Mouse (Mus musculus) megakaryocyte-erythroid progenitor cell, adult 5-6 weeks (primary cell): ENCODE data around the gene Rpl9-ps1. TPM values are rescaled to one million over a fixed set of nuclear protein-coding genes. Genes with fewer than 3 reads are reported as not detected.

Source experiments
- ATAC-seq: replicated peaks from 2 replicates; pipeline ENCODE4 v1.8.0; 2016; ENCODE audit warnings: mild to moderate bottlenecking, inconsistent platforms; ENCODE audit not compliant: severe bottlenecking, poor library complexity, low FRiP score, low TSS enrichment
- total RNA-seq, 2 experiments: library from RNA; stranded (forward) in 1 of 2; stranded (reverse) in 1 of 2; fragments of 200-1000, 215-1000 nt in 1 of 2; fragments of >200 nt in 1 of 2; fragmentation: Nextera tagmentation in 1 of 2; gene quantifications; 2 replicates each; pipeline ENCODE4 v1.2.3; 2014 to 2017

Rpl9-ps1 gene
- total RNA-seq, 2 experiments from 2014 or later: not detected

DNA sequence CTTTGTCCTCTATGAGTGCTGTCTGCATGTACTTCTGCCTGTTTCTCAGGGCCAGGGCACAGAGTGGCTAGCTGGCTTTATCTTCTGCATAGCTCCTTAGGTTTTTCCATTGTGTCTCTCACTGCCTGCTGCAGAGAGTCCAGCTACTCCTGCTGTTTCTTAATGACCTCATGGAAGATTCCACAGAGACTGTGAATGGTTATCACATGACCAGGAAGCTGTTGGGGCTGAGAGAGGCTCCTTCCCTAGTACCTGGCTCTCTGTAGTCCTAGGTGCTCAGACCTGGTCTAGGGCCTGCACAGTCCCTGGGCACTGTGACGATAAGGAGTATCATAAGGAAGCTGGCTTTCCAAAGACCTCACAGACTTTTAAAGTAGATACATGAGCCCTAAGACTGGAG lies 14.8 kb downstream of the Rpl9-ps1 start:
- ATAC-seq: no peak

DNA sequence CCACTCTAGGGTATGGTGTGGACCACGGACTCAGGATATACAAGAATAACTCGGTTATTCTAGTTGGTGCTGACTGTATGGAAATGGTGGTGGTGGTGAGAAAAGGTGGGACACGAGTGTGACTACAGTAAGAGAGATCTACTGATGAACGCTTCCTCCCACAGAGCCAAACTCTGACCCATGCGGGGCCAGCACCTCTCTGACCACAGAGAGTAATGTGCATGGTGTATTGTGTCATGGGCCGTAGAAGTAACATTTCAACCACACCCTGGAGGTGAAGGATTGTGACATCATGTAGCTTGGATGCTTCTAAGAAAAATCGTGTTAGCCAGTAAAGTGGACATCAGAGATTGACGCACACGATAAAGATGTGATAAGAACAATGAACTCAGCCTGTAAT lies 16.6 kb downstream of the Rpl9-ps1 start:
- no peak for ATAC-seq

DNA sequence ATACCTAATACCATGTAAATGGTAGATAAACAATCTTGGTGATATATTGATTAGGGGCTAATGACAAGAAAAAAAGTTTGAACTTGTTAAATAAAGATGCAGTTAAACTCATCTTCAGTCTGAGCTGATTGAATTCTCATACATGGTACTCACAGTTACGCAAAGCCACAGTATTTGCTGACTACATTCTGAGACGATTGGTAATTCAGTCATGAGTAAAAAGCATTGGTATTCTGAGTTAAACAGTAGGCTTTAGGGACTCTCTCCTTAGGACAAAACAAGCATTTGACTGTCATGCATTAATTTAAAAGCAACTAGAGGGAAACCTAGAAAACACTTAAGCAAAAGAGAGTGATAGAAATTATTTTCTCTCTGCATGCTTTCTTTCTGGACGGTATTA lies 21.8 kb downstream of the Rpl9-ps1 start:
- ATAC-seq: no peak

DNA sequence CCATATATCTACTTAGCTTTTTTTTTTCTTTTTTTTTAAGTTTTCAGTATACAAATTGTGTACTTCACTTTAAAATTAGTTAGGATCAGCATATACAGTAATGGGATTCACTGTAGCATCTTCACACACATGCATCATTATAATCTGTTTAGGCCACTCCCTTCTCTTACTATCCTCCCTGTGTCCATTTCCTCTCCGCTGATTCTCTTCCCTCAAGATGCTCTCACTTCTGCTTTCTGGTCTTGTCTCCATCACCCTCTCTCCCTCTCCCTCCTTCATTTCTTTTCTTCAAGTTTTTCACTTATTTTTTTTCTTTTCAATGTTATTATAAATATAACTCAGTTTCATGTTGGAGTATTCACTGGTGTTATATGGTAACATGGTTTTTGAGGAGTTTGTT lies 26.4 kb downstream of the Rpl9-ps1 start:
- no peak for ATAC-seq

DNA sequence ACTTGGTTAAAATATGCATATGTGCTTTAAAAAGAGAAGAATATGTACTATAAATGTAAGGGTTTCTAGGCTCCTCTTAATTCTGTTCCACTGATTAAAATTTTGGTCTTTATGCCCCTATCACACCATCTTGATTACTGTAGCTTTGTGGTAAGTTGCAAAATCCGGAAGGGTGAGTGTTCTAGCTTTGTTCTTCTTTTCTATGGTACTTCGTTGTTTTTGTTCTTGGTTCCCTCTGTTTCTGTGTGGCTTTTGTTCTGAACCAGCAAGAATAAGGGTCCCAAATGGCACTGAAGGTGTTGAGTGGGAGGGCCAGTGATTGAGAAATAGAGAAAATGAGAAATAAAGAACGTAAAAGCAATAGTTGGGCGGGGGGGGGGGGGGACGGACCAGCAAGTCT lies 27.2 kb downstream of the Rpl9-ps1 start:
- no peak for ATAC-seq

DNA sequence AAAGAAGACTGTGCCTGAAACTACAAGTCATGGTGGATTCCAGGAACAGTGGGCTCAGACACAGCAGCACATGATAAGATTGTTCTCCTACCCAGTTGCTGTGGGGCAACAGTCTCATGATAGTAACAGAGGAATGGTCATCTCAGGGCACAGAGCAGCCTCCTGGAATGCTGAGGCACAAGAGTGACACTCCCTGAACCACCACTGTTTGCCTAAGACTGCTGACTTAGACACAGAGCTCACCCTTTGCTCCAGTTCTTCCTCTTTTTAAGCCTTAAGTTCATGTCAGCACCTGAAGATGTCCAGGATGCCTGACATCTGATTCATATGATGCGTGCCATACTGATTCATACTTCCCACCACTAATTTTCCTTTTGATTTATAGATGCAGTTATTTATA lies 28.8 kb downstream of the Rpl9-ps1 start:
- no peak for ATAC-seq

DNA sequence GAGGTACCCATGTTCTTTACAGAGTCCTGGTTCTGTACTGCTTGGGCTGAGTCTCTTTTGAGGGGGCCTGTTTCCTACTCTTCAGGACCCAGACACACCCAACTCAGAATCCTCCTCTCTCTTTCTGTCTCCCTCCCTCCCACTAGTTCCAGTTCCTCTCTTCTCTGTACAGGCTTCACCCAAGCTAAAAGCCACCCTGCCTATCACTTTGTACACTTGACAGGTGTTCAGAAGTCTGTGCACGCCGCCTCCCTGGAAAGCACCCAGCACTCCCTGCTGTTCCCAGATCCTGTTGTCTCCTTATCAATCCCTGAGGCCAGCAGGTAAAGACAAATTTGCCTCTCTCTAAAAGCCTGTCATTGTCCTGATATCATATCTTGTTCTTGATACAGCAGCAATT lies 34.5 kb downstream of the Rpl9-ps1 start:
- ATAC-seq: no peak

DNA sequence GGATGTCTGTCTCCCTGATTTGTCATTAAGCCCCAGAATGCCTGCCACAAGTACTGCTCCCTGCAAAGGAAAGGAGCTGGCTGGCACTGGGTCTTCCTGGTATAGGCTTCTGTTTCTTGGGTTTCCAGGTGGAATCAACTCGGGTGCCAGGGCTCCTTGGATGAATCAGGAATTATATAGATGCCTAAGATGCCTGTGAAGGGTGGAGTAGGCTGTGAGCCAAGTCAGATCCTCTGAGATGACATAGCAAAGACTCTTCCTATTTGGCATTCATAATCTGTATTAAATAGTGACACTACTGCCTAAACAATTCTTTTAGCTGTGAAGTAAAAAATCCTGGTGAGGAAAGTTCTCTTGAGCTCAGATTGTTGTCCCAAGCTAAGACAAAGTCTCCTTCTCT lies 39.0 kb downstream of the Rpl9-ps1 start:
- ATAC-seq: no peak

DNA sequence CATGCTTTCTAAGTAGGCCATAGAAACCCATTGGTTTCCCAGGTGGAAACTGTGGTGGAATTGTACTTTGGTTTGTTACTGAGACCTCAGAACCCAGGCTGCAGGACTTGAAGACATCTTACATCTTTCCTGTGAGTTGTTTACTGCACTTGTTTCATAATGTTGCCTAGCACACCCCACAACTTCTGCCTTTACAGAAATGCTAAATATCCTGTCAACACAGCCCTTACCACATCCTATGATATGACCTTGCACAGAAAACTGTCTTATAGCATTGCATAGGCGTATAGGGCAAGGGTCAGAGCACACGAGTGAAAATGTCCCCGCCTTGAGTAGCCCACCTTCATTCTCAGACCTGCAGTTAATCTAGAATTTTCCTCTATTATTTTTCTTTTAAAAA lies 39.9 kb downstream of the Rpl9-ps1 start:
- ATAC-seq: no peak

DNA sequence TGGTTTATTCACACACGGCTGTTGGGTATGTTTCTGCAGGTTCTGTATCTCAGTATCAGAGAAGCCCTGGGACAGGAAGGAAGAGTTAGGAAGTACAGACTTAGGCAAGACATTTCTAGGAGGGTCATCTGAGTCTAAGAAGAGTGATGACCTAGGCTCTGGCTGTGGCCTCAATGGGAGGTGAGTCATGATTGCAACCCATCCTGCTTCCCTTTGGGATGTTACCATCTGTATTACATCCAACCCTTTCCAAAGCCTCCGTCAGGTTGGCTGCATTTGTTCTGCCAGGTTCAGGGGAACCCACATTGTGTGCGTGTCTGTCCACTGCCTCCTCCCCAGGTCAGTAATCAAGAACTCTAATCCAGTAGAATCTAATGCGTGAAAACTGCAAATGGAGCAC lies 40.7 kb downstream of the Rpl9-ps1 start:
- ATAC-seq: no peak

DNA sequence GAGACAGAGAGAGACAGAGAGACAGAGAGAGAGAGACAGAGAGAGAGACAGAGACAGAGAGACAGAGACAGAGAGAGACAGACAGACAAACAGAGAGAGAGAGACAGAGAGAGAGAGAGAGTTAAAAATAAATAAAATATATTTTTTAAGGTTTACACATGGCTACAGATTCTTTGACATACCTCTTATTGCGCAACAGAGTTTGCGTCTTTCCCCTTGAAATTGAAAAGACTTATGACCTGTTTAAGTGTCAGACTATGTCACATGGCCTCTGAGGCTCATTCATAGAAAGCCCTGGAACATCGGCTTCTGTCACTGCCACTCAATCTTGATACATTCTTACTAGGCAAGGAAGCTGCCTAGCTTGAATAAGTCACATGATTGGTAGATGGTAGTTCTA lies 42.0 kb downstream of the Rpl9-ps1 start:
- ATAC-seq: no peak

DNA sequence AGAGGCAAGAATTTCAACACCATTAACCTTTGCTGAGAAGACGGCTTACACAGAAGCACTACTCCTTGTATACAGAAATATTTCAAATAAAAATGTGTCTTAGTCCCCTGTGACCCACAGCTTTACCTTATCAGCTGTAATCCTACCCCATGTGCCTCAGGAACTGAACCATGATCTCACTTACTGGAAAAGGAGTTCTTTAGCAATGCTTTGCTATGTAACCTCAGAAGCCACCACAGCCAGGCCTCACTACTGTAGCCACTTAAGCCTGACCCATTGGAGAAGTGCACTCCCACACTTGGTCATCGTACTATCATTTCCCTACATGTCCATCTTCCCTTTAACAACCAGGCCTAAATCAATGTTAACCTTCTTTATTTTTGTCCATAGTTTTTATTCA lies 44.8 kb downstream of the Rpl9-ps1 start:
- ATAC-seq: no peak

DNA sequence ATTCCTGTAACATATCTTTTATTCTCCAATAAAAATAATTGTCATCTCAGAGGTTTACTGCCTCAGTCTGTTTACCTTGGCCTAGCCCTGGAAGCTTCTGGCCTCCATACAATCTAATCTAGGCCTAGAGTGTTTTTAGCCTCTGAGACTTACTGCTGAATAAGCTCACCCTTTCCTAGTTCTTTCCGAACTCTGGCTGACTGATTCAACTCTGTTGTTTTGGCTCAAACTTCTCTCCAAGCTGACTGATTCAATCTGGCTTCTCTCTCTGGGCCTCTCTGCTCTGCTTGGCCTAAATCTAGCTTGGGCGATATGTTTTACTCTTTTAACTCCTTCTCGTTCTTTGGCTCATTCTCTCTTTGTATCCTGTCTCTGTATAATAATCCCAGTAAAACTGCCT lies 46.4 kb downstream of the Rpl9-ps1 start:
- ATAC-seq: no peak

DNA sequence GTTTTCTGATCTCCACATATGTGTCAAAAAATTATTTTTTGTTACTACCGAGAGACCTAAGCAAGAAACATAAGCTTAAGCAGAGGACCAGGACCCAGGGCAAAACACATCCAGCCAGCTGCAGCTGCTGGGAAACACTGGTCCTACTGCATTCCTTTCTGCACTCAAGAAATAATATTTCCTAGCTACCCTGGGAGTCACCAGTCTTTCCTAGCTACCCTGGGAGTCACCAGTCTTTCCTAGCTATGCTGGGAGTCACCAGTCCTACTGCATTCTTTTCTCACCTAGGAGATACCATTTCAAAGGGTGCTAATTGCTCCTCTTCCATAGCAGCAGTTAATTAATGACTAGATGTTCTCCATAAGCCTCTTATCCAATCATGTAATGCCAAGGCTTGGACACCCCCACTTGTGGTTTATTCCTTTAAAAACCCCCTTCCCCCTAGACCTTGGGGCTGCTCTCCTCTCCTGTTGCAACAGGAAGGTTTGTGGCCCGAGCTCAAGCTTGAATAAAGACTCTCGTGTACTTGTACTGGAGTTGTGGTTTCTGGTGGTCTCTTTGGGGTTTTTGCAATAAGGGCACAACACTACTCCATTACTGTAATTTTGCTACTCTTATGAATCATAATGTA lies 47.1 kb downstream of the Rpl9-ps1 start:
- no peak for ATAC-seq

DNA sequence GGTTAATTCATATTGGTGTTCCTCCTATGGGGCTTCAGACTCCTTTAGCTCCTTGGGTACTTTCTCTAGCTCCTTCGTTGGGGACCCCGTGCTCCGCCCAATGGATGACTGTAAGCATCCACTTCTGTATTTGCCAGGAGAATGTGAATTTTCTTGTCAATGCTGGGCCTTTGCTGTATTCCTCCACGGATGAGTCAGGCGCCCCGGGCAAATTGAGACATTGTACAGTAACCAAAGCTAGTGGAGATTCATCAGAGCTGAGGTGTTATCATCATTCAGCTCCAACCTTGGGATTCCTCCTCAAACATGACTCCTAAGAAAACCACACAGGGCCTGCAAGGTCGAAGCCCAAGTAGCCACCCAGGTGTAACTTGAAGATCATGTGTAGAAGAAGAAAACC lies 47.6 kb downstream of the Rpl9-ps1 start:
- ATAC-seq: no peak

DNA sequence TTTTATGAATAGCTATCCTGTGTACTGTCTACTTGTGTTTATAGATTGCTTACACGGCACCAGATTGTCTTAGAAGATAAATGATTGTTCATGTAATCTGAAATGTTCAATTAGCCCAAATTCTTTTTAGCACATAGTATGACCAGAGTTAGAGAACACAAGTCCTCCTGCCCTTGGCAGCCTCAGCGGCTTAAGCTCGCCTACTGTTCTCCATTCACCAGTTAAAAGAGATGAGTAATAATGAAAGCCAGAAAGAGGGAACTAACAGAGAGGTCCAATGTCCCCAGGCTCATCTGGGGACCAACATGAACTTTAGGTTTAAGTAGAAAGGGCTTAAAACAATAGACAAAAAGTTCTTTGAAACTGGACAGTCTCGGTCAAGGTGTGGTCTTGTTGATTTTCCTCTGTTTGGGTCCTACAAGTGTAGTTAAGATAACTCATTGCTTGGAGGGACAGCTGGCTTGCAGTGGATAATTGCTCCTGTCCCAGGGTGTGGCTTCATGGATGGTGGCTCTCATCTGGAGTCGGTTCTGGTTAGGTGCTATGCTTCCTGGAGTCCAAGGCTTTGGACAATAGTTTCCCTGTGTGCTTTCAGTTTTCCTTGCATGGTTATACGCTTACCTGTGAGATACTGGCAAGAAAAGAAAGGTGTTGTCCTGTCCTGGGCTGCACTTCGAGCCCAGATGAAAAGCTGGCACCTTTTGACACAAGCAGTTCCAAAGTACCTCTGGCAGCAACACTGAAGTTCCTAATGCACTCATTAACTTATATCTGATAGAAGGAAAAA lies 49.6 kb downstream of the Rpl9-ps1 start:
- no peak for ATAC-seq

Other genes starting within 250 kb of the Rpl9-ps1 start
- not detected in 2 replicates for gene Rasl10b, start 236.5 kb downstream of the Rpl9-ps1 start, total RNA-seq (2014; fragmentation: Nextera tagmentation)
- gene Rasl10b, start 236.5 kb downstream of the Rpl9-ps1 start, total RNA-seq (2017): 0.19 TPM in 1 of 2 replicates, not detected in the other
- gene Gas2l2, start 216.2 kb downstream of the Rpl9-ps1 start, total RNA-seq (2014; fragmentation: Nextera tagmentation): not detected in 2 replicates
- not detected in 2 replicates for gene Gas2l2, start 216.2 kb downstream of the Rpl9-ps1 start, total RNA-seq (2017)
- 2.6 TPM in 1 of 2 replicates, not detected in the other for gene 1700020L24Rik, start 207.9 kb downstream of the Rpl9-ps1 start, total RNA-seq (2014; fragmentation: Nextera tagmentation)
- not detected in 2 replicates for gene 1700020L24Rik, start 207.9 kb downstream of the Rpl9-ps1 start, total RNA-seq (2017)
- 0.37 TPM in 1 of 2 replicates, not detected in the other for gene Mmp28, start 182.6 kb downstream of the Rpl9-ps1 start, total RNA-seq (2014; fragmentation: Nextera tagmentation)
- 0.19 and 0.42 TPM in 2 replicates for gene Mmp28, start 182.6 kb downstream of the Rpl9-ps1 start, total RNA-seq (2017)
- 60.9 and 72.5 TPM in 2 replicates for gene Taf15, start 172.5 kb downstream of the Rpl9-ps1 start, total RNA-seq (2014; fragmentation: Nextera tagmentation)
- gene Taf15, start 172.5 kb downstream of the Rpl9-ps1 start, total RNA-seq (2017): 24.0 and 32.8 TPM in 2 replicates
- not detected in 2 replicates for gene Heatr9, start 123.4 kb downstream of the Rpl9-ps1 start, total RNA-seq (2014; fragmentation: Nextera tagmentation)
- not detected in 2 replicates for gene Heatr9, start 123.4 kb downstream of the Rpl9-ps1 start, total RNA-seq (2017)
- gene Ccl5, start 115.1 kb downstream of the Rpl9-ps1 start, total RNA-seq (2014; fragmentation: Nextera tagmentation): 8.9 and 46.6 TPM in 2 replicates
- 5.6 and 32.4 TPM in 2 replicates for gene Ccl5, start 115.1 kb downstream of the Rpl9-ps1 start, total RNA-seq (2017)
- not detected in 2 replicates for gene Ccl9, start 67.0 kb downstream of the Rpl9-ps1 start, total RNA-seq (2014; fragmentation: Nextera tagmentation)
- gene Ccl9, start 67.0 kb downstream of the Rpl9-ps1 start, total RNA-seq (2017): 0.70 and 10.4 TPM in 2 replicates
- not detected in 2 replicates for gene Ccl6, start 52.5 kb downstream of the Rpl9-ps1 start, total RNA-seq (2014; fragmentation: Nextera tagmentation)
- 0.84 and 4.1 TPM in 2 replicates for gene Ccl6, start 52.5 kb downstream of the Rpl9-ps1 start, total RNA-seq (2017)
- gene Ccl3, start 3.7 kb upstream of the Rpl9-ps1 start, total RNA-seq (2014; fragmentation: Nextera tagmentation): not detected in 2 replicates
- gene Ccl3, start 3.7 kb upstream of the Rpl9-ps1 start, total RNA-seq (2017): 13.6 and 17.1 TPM in 2 replicates
- gene Ccl4, start 17.0 kb upstream of the Rpl9-ps1 start, total RNA-seq (2014; fragmentation: Nextera tagmentation): 1.7 TPM in 1 of 2 replicates, not detected in the other
- 10.9 and 16.2 TPM in 2 replicates for gene Ccl4, start 17.0 kb upstream of the Rpl9-ps1 start, total RNA-seq (2017)
- not detected in 2 replicates for gene Wfdc17, start 58.4 kb upstream of the Rpl9-ps1 start, total RNA-seq (2014; fragmentation: Nextera tagmentation)
- not detected in 2 replicates for gene Wfdc17, start 58.4 kb upstream of the Rpl9-ps1 start, total RNA-seq (2017)
- not detected in 2 replicates for gene Wfdc18, start 63.4 kb upstream of the Rpl9-ps1 start, total RNA-seq (2014; fragmentation: Nextera tagmentation)
- gene Wfdc18, start 63.4 kb upstream of the Rpl9-ps1 start, total RNA-seq (2017): not detected in 2 replicates
- gene Wfdc21, start 101.3 kb upstream of the Rpl9-ps1 start, total RNA-seq (2014; fragmentation: Nextera tagmentation): 30.6 TPM in 1 of 2 replicates, not detected in the other
- 2.1 TPM in 1 of 2 replicates, not detected in the other for gene Wfdc21, start 101.3 kb upstream of the Rpl9-ps1 start, total RNA-seq (2017)
- 21.9 and 38.9 TPM in 2 replicates for gene Heatr6, start 108.1 kb upstream of the Rpl9-ps1 start, total RNA-seq (2014; fragmentation: Nextera tagmentation)
- 10.2 and 20.6 TPM in 2 replicates for gene Heatr6, start 108.1 kb upstream of the Rpl9-ps1 start, total RNA-seq (2017)
- not detected in 2 replicates for gene Hnf1b, start 204.4 kb upstream of the Rpl9-ps1 start, total RNA-seq (2014; fragmentation: Nextera tagmentation)
- gene Hnf1b, start 204.4 kb upstream of the Rpl9-ps1 start, total RNA-seq (2017): not detected in 2 replicates